Mouse (Mus musculus) gastrocnemius, adult 2 months (tissue): ENCODE results near the gene Gimap7. TPM values are rescaled to one million over a fixed set of nuclear protein-coding genes. Genes with fewer than 3 reads are reported as not detected.
A peak's percentile ranks its signal among the peaks of the same experiment; 100 is the strongest.

Experiments used
- DNase-seq: peaks from one replicate; pipeline ENCODE4 v3.0.0; 2022
- H3K27ac ChIP-seq: fragments of 200-600 bp; 2 replicates; pipeline ENCODE4 v1.8.1; 2022; ENCODE audit warnings: mild to moderate bottlenecking
- H3K4me3 ChIP-seq: fragments of 200-600 bp; 2 replicates; pipeline ENCODE4 v1.8.1; 2022; ENCODE audit warnings: mild to moderate bottlenecking, moderate library complexity
- CTCF ChIP-seq: fragments of 200-600 bp; IDR thresholded peaks from 2 replicates; pipeline ENCODE4 v1.8.1; 2022; ENCODE audit warnings: antibody characterized with exemption, mild to moderate bottlenecking, moderate library complexity
- intact Hi-C: fragments of 180-260 bp; cut with DNase I; formaldehyde crosslinking; loops from one replicate; pipeline ENCODE4 v1.15.1; 2025
- total RNA-seq, 2 experiments: library from RNA; stranded (reverse); gene quantifications; 2 replicates each; pipeline ENCODE4 v1.2.3; 2021

Gene Gimap7
- total RNA-seq, 2 experiments from 2014 or later: not detected

GRCm38 (mm10) chr6:48698066-48698856 is 20.2 kb upstream of the Gimap7 start:
- Histone ChIP-seq H3K27ac (peak overlapping the region; percentile 79), H3K4me3 (no peak overlapping the region)
- no peak for DNase-seq
- intact Hi-C loops: no loop called here
- TF ChIP-seq CTCF: no peak

- intact Hi-C loops: no loop called here
- Histone ChIP-seq H3K27ac (peak overlapping the region; percentile 79), H3K4me3 (no peak overlapping the region)
- TF ChIP-seq CTCF: no peak
- DNase-seq: no peak
These were observed 19.5 kb upstream of the Gimap7 start for GRCm38 (mm10) chr6:48698888-48699287.

GRCm38 (mm10) chr6:48700251-48701075 is 18.0 kb upstream of the Gimap7 start:
- intact Hi-C loops: loop anchor here (5.0 kb wide), 1 partner anchor 47 kb away; the partner anchor contains the start of gene Gimap5
- Histone ChIP-seq H3K4me3 (0 out of 2 replicates have a peak overlapping the region, but pooled peaks have one; percentile 15), H3K27ac (peak overlapping the region; percentile 87)
- TF ChIP-seq CTCF: no peak
- DNase-seq: no peak

GRCm38 (mm10) chr6:48702146-48702545 is 16.3 kb upstream of the Gimap7 start:
- peak overlapping the region; percentile 87 for H3K27ac ChIP-seq
- DNase-seq: no peak
- no peak overlapping the region for H3K4me3 ChIP-seq
- no peak for TF ChIP-seq CTCF
- intact Hi-C loops: loop anchor here (5.0 kb wide), 1 partner anchor 45 kb away; the partner anchor contains the start of gene Gimap5

- no peak for TF ChIP-seq CTCF
- intact Hi-C loops: loop anchor here (5.0 kb wide), 1 partner anchor 45 kb away; the partner anchor contains the start of gene Gimap5
- no peak for DNase-seq
- H3K4me3 ChIP-seq: no peak overlapping the region
- peak overlapping the region; percentile 87 for H3K27ac ChIP-seq
These were observed 15.8 kb upstream of the Gimap7 start for GRCm38 (mm10) chr6:48702601-48703000.

- no peak overlapping the region for H3K4me3 ChIP-seq
- TF ChIP-seq CTCF: no peak
- DNase-seq: no peak
- intact Hi-C loops: loop anchor here (5.0 kb wide), 1 partner anchor 43 kb away; the partner anchor contains the start of gene Gimap5
- peak overlapping the region; percentile 58; the same call in 1 of the 2 replicates for H3K27ac ChIP-seq
These were observed 14.3 kb upstream of the Gimap7 start for GRCm38 (mm10) chr6:48704146-48704545.

GRCm38 (mm10) chr6:48706130-48706529 is 12.3 kb upstream of the Gimap7 start:
- TF ChIP-seq CTCF: no peak
- intact Hi-C loops: no loop called here
- DNase-seq: no peak
- H3K4me3 ChIP-seq: peak overlapping the region; percentile 71
- peak overlapping the region; percentile 85 for H3K27ac ChIP-seq

- no peak overlapping the region for H3K4me3 ChIP-seq
- intact Hi-C loops: no loop called here
- no peak overlapping the region for H3K27ac ChIP-seq
- DNase-seq: no peak
- TF ChIP-seq CTCF: no peak
These were observed 1.9 kb downstream of the Gimap7 start for GRCm38 (mm10) chr6:48720326-48720725.

- TF ChIP-seq CTCF: no peak
- intact Hi-C loops: no loop called here
- H3K4me3 ChIP-seq: no peak overlapping the region
- H3K27ac ChIP-seq: no peak overlapping the region
- no peak for DNase-seq
These were observed 5.0 kb downstream of the Gimap7 start for GRCm38 (mm10) chr6:48723468-48723867.

GRCm38 (mm10) chr6:48725476-48725875 is 7.1 kb downstream of the Gimap7 start:
- TF ChIP-seq CTCF: no peak
- intact Hi-C loops: no loop called here

GRCm38 (mm10) chr6:48727761-48728160 is 9.3 kb downstream of the Gimap7 start:
- DNase-seq: no peak
- TF ChIP-seq CTCF: no peak

More at GRCm38 (mm10) chr6:48725476-48725875, 7.1 kb downstream of the Gimap7 start:
- no peak overlapping the region for H3K4me3 ChIP-seq
- peak overlapping the region; percentile 63; the same call in 1 of the 2 replicates for H3K27ac ChIP-seq
- no peak for DNase-seq

GRCm38 (mm10) chr6:48732864-48733304 is 14.5 kb downstream of the Gimap7 start:
- TF ChIP-seq CTCF: no peak
- no peak overlapping the region for H3K27ac ChIP-seq
- H3K4me3 ChIP-seq: no peak overlapping the region
- intact Hi-C loops: no loop called here
- DNase-seq: no peak

More at GRCm38 (mm10) chr6:48727761-48728160, 9.3 kb downstream of the Gimap7 start:
- intact Hi-C loops: no loop called here
- Histone ChIP-seq H3K4me3 (no peak overlapping the region), H3K27ac (no peak overlapping the region)

GRCm38 (mm10) chr6:48733660-48734059 is 15.2 kb downstream of the Gimap7 start:
- no peak for TF ChIP-seq CTCF
- H3K4me3 ChIP-seq: no peak overlapping the region
- no peak overlapping the region for H3K27ac ChIP-seq
- intact Hi-C loops: no loop called here
- no peak for DNase-seq
